Mouse (Mus musculus): ENCODE data around the gene Itgax. TPM values are rescaled to one million over a fixed set of nuclear protein-coding genes. Genes with fewer than 3 reads are reported as not detected.

The Itgax gene
- polyA plus RNA-seq, 1 experiment from 2014 or later, result not detected

- DNase-seq (ENCODE audit: low spot score), result no peak
- H3K4me1 ChIP-seq, result no peaks in the 10 kb centered on the region
- 75% methylated on average over 7 of the region's 7 CpGs for WGBS
Observed at GRCm38 (mm10) chr7:128180126-128180525, 50.8 kb downstream of the Itgax start.

GRCm38 (mm10) chr7:128180546-128180945 is 51.2 kb downstream of the Itgax start:
- Histone ChIP-seq H3K9me3 (replicated peaks) (no peaks in the 10 kb centered on the region), H3K36me3 (no peaks in the 10 kb centered on the region), H3K4me1 (no peaks in the 10 kb centered on the region), H3K27me3 (ENCODE audit: low read depth, poor library complexity, severe bottlenecking) (no peaks in the 10 kb centered on the region), H3K27ac (no peak overlapping the region), H3K4me3 (no peak overlapping the region)
- 68% methylated on average over 6 of the region's 6 CpGs for whole genome bisulfite sequencing
- no peak for DNase-seq (ENCODE audit: low spot score)

More at GRCm38 (mm10) chr7:128180126-128180525, 50.8 kb downstream of the Itgax start:
- Histone ChIP-seq H3K9me3 (replicated peaks) (no peaks in the 10 kb centered on the region), H3K27ac (no peak overlapping the region), H3K4me3 (no peak overlapping the region), H3K27me3 (ENCODE audit: low read depth, poor library complexity, severe bottlenecking) (no peaks in the 10 kb centered on the region), H3K36me3 (no peaks in the 10 kb centered on the region)

- H3K9me3 ChIP-seq (replicated peaks), result no peaks in the 10 kb centered on the region
- no peaks in the 10 kb centered on the region for H3K27me3 ChIP-seq (ENCODE audit: low read depth, poor library complexity, severe bottlenecking)
- H3K36me3 ChIP-seq, result no peaks in the 10 kb centered on the region
- no peaks in the 10 kb centered on the region for H3K4me1 ChIP-seq
- no peak overlapping the region for H3K27ac ChIP-seq
- whole genome bisulfite sequencing, result 87% methylated on average over 10 of the region's 10 CpGs
- H3K4me3 ChIP-seq, result no peak overlapping the region
- no peak for DNase-seq (ENCODE audit: low spot score)
Observed at GRCm38 (mm10) chr7:128181691-128182090, 52.3 kb downstream of the Itgax start.

Other genes starting within 250 kb of the Itgax start
- 0.50 and 0.75 TPM in 2 replicates for gene Prss53, start 238.6 kb upstream of the Itgax start, polyA plus RNA-seq (2016; fragmentation: Nextera tagmentation; extraction: Ambion mirVana)
- gene Gm21974, start 234.1 kb upstream of the Itgax start, polyA plus RNA-seq (2016; fragmentation: Nextera tagmentation; extraction: Ambion mirVana), result not detected in 2 replicates
- 48.3 and 51.8 TPM in 2 replicates for gene Vkorc1, start 233.9 kb upstream of the Itgax start, polyA plus RNA-seq (2016; fragmentation: Nextera tagmentation; extraction: Ambion mirVana)
- 130 and 137 TPM in 2 replicates for gene Bckdk, start 225.5 kb upstream of the Itgax start, polyA plus RNA-seq (2016; fragmentation: Nextera tagmentation; extraction: Ambion mirVana)
- 48.0 and 53.0 TPM in 2 replicates for gene Kat8, start 217.0 kb upstream of the Itgax start, polyA plus RNA-seq (2016; fragmentation: Nextera tagmentation; extraction: Ambion mirVana)
- 6.3 and 7.2 TPM in 2 replicates for gene Prss8, start 199.4 kb upstream of the Itgax start, polyA plus RNA-seq (2016; fragmentation: Nextera tagmentation; extraction: Ambion mirVana)
- gene Prss36, start 182.8 kb upstream of the Itgax start, polyA plus RNA-seq (2016; fragmentation: Nextera tagmentation; extraction: Ambion mirVana), result 9.7 and 10.1 TPM in 2 replicates
- 408 and 469 TPM in 2 replicates for gene Fus, start 162.1 kb upstream of the Itgax start, polyA plus RNA-seq (2016; fragmentation: Nextera tagmentation; extraction: Ambion mirVana)
- gene Pycard, start 135.7 kb upstream of the Itgax start, polyA plus RNA-seq (2016; fragmentation: Nextera tagmentation; extraction: Ambion mirVana), result 5.2 and 6.5 TPM in 2 replicates
- gene Trim72, start 125.6 kb upstream of the Itgax start, polyA plus RNA-seq (2016; fragmentation: Nextera tagmentation; extraction: Ambion mirVana), result not detected in 2 replicates
- 0.28 and 0.40 TPM in 2 replicates for gene Itgam, start 66.9 kb upstream of the Itgax start, polyA plus RNA-seq (2016; fragmentation: Nextera tagmentation; extraction: Ambion mirVana)
- not detected in 2 replicates for gene Gm49368, start 66.9 kb upstream of the Itgax start, polyA plus RNA-seq (2016; fragmentation: Nextera tagmentation; extraction: Ambion mirVana)
- not detected in 2 replicates for gene Itgad, start 24.8 kb downstream of the Itgax start, polyA plus RNA-seq (2016; fragmentation: Nextera tagmentation; extraction: Ambion mirVana)
- 0.23 and 0.51 TPM in 2 replicates for gene Cox6a2, start 76.8 kb downstream of the Itgax start, polyA plus RNA-seq (2016; fragmentation: Nextera tagmentation; extraction: Ambion mirVana)
- 17.8 and 20.0 TPM in 2 replicates for gene Armc5, start 107.8 kb downstream of the Itgax start, polyA plus RNA-seq (2016; fragmentation: Nextera tagmentation; extraction: Ambion mirVana)
- 7.7 and 10.6 TPM in 2 replicates for gene 9130023H24Rik, start 108.5 kb downstream of the Itgax start, polyA plus RNA-seq (2016; fragmentation: Nextera tagmentation; extraction: Ambion mirVana)
- gene Tgfb1i1, start 117.3 kb downstream of the Itgax start, polyA plus RNA-seq (2016; fragmentation: Nextera tagmentation; extraction: Ambion mirVana), result 12.9 and 14.5 TPM in 2 replicates
- gene Slc5a2, start 136.1 kb downstream of the Itgax start, polyA plus RNA-seq (2016; fragmentation: Nextera tagmentation; extraction: Ambion mirVana), result 0.33 and 0.50 TPM in 2 replicates
- gene BC017158, start 168.6 kb downstream of the Itgax start, polyA plus RNA-seq (2016; fragmentation: Nextera tagmentation; extraction: Ambion mirVana), result 27.9 and 28.4 TPM in 2 replicates